Mouse (Mus musculus) kidney, adult 2 months (tissue): Measurements from ENCODE around the gene Tln2.
"Not testable (repeated sequence)": the region's sequence is repeated elsewhere in the genome, so short reads cannot be mapped to it uniquely, and the experiment has no call there.

Source experiments
- CTCF ChIP-seq: fragments of 200-500 bp; conservative IDR thresholded peaks from 2 replicates; pipeline ENCODE4 v1.5.1; 2011; ENCODE audit warnings: low read depth, mild to moderate bottlenecking, control low read depth, low read length, moderate library complexity, mixed read lengths; ENCODE audit not compliant: insufficient read depth, insufficient read length
- POLR2A ChIP-seq: fragments of 200-500 bp; IDR thresholded peaks from one replicate; pipeline ENCODE4 v1.6.1; 2011; ENCODE audit warnings: low read depth, low read length, control low read depth

DNA sequence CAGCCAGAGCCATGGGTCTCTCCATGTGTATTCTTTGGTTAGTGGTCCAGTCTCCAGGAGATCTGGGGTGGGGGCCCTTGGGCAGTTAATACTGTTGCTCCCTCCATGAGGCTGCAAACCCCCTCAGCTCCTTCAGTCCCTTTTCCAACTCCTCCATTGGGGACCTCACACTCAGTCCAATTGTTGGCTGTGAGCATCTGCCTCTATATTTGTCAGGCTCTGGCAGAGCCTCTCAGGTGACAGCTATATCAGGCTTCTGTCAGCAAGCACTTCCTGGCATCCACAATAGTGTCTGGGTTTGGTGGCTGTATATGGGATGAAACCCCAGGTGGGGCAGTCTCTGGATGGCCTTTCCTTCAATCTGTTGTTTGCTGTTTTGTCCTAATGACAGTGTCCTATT is 279.2 kb downstream of the Tln2 start:
- not testable (repeated sequence) for TF ChIP-seq CTCF, POLR2A
